Mouse (Mus musculus): Measurements from ENCODE around the gene Egr4. TPM values are rescaled to one million over a fixed set of nuclear protein-coding genes. Genes with fewer than 3 reads are reported as not detected.

Egr4 gene
- polyA plus RNA-seq, 1 experiment from 2014 or later, result not detected

DNA sequence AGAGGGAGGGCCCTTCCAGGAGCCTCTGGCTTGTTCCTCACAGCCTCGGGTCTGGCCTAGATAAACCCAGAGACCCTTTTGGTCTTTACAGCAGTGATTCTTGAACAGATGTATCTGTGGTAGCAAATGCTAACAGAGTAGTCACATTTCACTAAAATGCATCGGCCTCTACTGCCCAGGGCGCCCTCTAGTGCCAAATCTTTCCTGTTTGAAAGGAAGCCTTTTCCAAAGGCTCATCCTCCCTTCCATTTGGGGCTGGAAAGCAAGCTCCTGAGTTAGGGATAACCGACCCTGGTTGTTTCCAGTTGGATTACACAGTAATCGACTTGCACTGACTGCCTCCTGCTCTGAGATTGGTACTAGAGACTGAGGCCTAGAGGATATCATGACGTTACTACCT is 2.9 kb downstream of the Egr4 start:
- WGBS, result 1% methylated on average over 6 of the region's 6 CpGs
- Histone ChIP-seq H3K36me3 (no peaks in the 10 kb centered on the region), H3K4me1 (replicated peaks) (peaks cover 27% of the 10 kb centered on the region), H3K27ac (no peak overlapping the region), H3K9me3 (no peaks in the 10 kb centered on the region), H3K4me3 (no peak overlapping the region), H3K27me3 (ENCODE audit: insufficient read depth, poor library complexity, severe bottlenecking) (peaks cover 84% of the 10 kb centered on the region)
- peak; percentile 62 for DNase-seq (ENCODE audit: low spot score)

DNA sequence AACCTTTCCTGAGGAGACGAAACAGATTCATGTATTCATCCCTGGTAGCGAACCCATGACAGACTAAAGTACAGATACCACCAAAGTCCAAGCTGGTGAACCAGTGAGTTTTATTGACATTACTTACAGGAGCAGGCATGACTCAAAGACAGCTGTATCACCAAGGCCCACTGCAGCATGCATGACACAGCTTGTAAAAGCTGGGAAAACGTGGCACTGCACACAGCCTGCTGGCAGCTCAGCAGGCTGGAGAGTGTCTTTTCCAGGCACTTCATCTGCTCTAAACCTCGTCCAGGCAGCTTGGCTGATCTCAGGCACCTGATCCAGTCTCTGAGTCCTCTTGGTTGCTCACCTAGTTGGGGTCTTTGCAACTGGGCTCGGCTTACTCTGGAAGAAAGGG is 4.8 kb downstream of the Egr4 start:
- Histone ChIP-seq H3K4me1 (replicated peaks) (peaks cover 27% of the 10 kb centered on the region), H3K27ac (no peak overlapping the region), H3K27me3 (ENCODE audit: insufficient read depth, poor library complexity, severe bottlenecking) (peaks cover 84% of the 10 kb centered on the region), H3K9me3 (no peaks in the 10 kb centered on the region), H3K4me3 (no peak overlapping the region), H3K36me3 (no peaks in the 10 kb centered on the region)
- WGBS, result 50% methylated on average over 5 of the region's 5 CpGs
- DNase-seq (ENCODE audit: low spot score), result no peak

DNA sequence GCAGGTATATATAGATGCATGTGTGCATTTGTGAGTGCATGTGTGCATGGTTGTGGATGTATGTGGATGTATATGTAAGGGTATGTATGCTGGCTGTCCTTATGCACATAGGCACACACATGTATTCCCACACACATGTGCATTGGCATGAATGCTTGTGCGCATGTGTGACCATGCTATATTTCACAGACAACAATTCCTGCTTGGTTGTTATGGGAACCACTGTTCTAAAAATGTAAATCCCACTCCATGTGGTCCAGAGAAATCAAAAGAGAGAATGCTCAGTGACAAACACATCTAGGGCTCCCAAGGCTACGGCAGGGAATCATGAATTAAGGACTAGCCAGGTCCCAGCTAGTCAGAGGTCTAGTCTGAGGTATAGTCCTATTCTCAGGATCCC is 8.5 kb downstream of the Egr4 start:
- no peak for DNase-seq (ENCODE audit: low spot score)
- H3K9me3 ChIP-seq, result no peaks in the 10 kb centered on the region
- H3K4me3 ChIP-seq, result no peak overlapping the region
- no peak overlapping the region for H3K27ac ChIP-seq
- no peaks in the 10 kb centered on the region for H3K36me3 ChIP-seq
- H3K27me3 ChIP-seq (ENCODE audit: insufficient read depth, poor library complexity, severe bottlenecking), result peaks cover 73% of the 10 kb centered on the region
- peaks cover 25% of the 10 kb centered on the region for H3K4me1 ChIP-seq (replicated peaks)
- 62% methylated on average over 2 of the region's 2 CpGs for WGBS

DNA sequence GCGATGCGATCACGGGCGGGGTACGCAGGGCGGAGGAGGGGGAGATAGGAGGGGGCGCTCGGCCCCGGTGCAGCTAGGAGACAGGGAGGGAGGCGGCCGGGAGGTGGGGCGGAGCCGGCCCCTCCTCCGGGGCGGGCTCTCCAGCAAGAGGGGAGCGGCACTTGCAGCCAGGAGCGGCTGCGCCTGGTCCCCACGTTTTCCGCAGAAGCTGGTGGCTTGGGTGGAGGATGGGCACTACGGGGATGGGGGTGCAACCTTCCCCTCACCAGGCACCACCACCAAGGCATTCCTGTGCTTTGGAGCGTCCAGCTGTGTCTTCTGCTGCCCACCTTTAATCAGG is 10.5 kb downstream of the Egr4 start, which contains the start of gene Fbxo41:
Gene Fbxo41, minus strand, starts transcription at position 84 of the 340 bp plus-strand sequence.
- peak within 1 kb of the TSS; percentile 90 for H3K27ac ChIP-seq
- H3K9me3 ChIP-seq, result no peaks in the 10 kb centered on the region
- H3K4me1 ChIP-seq (replicated peaks), result peaks cover 25% of the 10 kb centered on the region
- peaks cover 53% of the 10 kb centered on the region for H3K27me3 ChIP-seq (ENCODE audit: insufficient read depth, poor library complexity, severe bottlenecking)
- peak within 1 kb of the TSS; percentile 81 for H3K4me3 ChIP-seq
- 2% methylated on average over 22 of the region's 22 CpGs for WGBS
- DNase-seq (ENCODE audit: low spot score), result peak; percentile 58
- H3K36me3 ChIP-seq, result no peaks in the 10 kb centered on the region

DNA sequence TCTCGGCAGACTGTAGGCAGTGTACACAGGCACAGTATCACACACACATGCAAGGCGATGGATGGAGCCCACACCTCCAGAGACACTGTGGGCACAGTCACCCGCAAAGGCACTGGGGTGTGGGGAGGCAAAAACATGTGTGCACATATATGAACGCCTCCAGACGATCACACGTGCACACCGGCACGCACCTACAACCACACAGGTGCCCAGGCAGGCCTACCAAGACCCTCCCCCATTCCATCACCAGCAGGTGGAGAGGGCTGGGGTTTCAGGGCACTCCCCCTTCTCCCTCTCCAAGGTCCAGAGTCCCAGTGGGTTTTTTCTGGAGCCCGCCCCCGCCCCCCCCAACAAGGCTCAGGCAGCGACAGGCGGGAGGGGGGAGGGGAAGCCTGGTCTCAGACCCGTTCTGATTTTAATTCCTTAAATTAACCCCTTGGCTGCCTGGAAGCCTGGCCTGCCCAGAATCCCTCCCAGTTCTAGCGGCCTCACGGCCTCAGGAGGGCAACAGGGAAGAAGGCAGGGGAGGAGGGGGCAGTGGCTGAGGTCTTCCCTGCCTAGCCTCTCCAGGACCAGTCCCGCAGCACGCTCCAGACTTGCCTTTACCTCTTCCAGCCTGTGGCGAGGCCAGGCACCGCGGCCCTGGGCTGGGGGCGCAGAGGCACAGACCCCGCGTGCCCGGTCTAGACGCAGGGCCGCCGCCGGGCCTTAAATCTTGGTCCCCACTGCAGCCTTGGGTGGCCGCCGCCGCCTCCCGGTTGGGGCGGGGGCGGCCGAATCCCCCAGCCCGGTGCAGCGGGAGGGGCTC is 11.1 kb downstream of the Egr4 start:
- H3K36me3 ChIP-seq, result no peaks in the 10 kb centered on the region
- no peaks in the 10 kb centered on the region for H3K9me3 ChIP-seq
- peaks cover 25% of the 10 kb centered on the region for H3K4me1 ChIP-seq (replicated peaks)
- H3K27ac ChIP-seq, result peak overlapping the region; percentile 90
- under 1% methylated on average over 37 of the region's 37 CpGs for WGBS
- DNase-seq (ENCODE audit: low spot score), result peak; percentile 58
- peaks cover 53% of the 10 kb centered on the region for H3K27me3 ChIP-seq (ENCODE audit: insufficient read depth, poor library complexity, severe bottlenecking)
- H3K4me3 ChIP-seq, result peak overlapping the region; percentile 81

DNA sequence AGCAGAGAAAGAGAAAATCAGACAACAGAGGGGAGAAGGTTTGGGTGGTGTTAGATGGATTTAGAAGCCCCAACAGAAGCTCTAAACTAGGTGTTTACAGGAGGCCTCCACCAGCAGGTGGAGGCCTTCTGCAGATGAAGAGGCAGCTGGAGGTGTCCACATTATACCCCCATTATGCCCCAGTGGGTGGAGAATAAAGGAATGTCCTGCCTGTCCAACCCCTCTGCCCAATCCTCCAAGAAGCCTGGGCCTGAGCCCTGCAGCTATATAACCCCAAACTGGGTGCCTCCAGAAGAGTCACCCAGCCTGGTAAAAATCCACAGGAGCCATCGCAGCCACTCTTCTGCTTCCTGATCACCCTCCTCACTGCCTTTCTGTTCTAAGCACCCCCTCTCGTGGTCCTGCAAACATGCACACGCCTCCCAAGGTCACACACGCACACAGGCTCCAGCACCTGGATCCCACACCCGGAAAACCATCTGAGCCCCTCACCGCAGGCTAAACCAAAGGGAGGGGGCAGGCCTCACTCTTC is 11.8 kb downstream of the Egr4 start:
- peaks cover 47% of the 10 kb centered on the region for H3K27me3 ChIP-seq (ENCODE audit: insufficient read depth, poor library complexity, severe bottlenecking)
- no peaks in the 10 kb centered on the region for H3K9me3 ChIP-seq
- no peaks in the 10 kb centered on the region for H3K36me3 ChIP-seq
- WGBS, result 15% methylated on average over 6 of the region's 6 CpGs
- H3K4me1 ChIP-seq (replicated peaks), result peaks cover 25% of the 10 kb centered on the region
- H3K4me3 ChIP-seq, result peak overlapping the region; percentile 81
- H3K27ac ChIP-seq, result peak overlapping the region; percentile 90; the same call in 1 of the 2 replicates
- no peak for DNase-seq (ENCODE audit: low spot score)

DNA sequence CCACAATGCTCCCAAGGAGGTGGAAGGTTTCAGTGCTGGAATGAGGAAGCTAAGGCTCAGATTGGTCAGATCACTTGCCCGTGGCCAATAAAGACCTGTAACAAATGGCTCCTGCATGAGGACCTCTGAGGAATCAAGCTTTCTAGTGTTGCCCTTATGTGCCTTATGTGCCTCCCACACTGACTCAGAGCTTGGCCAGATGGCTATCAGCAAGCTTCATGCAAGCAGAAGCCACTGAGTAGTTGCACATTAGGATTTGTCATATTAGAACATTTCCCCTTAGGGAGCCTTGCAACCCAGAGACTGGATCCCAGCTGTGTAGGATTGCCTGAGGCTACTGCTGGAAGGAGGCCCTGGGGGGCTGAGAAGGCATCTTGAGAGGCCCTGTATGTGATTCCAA is 13.0 kb downstream of the Egr4 start:
- H3K4me3 ChIP-seq, result no peak overlapping the region
- no peak for DNase-seq (ENCODE audit: low spot score)
- H3K4me1 ChIP-seq (replicated peaks), result peaks cover 25% of the 10 kb centered on the region
- H3K36me3 ChIP-seq, result no peaks in the 10 kb centered on the region
- H3K27ac ChIP-seq, result no peak overlapping the region
- 76% methylated on average over 1 of the region's 1 CpGs for WGBS
- no peaks in the 10 kb centered on the region for H3K9me3 ChIP-seq
- peaks cover 44% of the 10 kb centered on the region for H3K27me3 ChIP-seq (ENCODE audit: insufficient read depth, poor library complexity, severe bottlenecking)

DNA sequence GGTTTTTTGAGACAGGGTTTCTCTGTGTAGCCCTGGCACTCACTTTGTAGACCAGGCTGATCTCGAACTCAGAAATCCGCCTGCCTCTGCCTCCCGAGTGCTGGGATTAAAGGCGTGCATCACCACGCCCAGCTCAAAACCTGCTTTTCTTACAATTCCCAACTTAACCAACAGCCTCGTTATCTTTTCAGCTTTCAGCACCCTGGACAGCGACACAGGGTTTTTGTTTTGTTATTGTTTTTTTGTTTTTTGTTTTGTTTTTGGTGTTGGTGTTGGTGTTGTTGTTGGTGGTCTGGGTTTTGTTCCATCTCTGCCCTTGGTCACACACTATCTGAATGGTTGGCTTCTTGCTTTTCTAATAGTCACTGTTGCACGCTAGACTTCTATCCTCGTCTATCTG is 15.2 kb downstream of the Egr4 start:
- WGBS, result 69% methylated on average over 9 of the region's 9 CpGs
- H3K36me3 ChIP-seq, result no peaks in the 10 kb centered on the region
- no peak for DNase-seq (ENCODE audit: low spot score)
- no peak overlapping the region for H3K4me3 ChIP-seq
- no peaks in the 10 kb centered on the region for H3K9me3 ChIP-seq
- H3K27ac ChIP-seq, result no peak overlapping the region
- H3K4me1 ChIP-seq (replicated peaks), result peaks cover 19% of the 10 kb centered on the region
- peaks cover 22% of the 10 kb centered on the region for H3K27me3 ChIP-seq (ENCODE audit: insufficient read depth, poor library complexity, severe bottlenecking)

DNA sequence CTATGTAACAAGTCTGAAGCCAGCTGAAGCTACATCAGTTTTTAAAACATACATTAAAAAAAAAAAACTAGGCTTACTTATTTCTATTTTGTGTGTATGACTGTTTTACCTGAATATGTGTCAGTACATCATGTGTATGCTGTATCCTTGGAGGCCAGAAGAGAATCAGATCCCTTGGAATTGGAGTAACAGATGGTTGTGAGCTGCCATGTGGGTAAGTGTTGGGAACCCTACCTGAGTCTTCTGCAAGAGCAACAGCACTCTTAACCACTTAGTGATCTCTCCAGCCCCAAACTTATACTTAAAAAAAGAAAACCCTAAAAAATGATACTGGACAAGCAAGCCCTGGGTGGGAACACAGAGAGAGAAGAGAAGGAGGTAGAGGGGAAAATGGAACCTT is 16.4 kb downstream of the Egr4 start:
- Histone ChIP-seq H3K9me3 (no peaks in the 10 kb centered on the region), H3K36me3 (no peaks in the 10 kb centered on the region), H3K4me3 (no peak overlapping the region), H3K27me3 (ENCODE audit: insufficient read depth, poor library complexity, severe bottlenecking) (peaks cover 10% of the 10 kb centered on the region; the same call in 1 of the 2 replicates), H3K4me1 (replicated peaks) (peaks cover 8% of the 10 kb centered on the region), H3K27ac (no peak overlapping the region)
- no peak for DNase-seq (ENCODE audit: low spot score)

DNA sequence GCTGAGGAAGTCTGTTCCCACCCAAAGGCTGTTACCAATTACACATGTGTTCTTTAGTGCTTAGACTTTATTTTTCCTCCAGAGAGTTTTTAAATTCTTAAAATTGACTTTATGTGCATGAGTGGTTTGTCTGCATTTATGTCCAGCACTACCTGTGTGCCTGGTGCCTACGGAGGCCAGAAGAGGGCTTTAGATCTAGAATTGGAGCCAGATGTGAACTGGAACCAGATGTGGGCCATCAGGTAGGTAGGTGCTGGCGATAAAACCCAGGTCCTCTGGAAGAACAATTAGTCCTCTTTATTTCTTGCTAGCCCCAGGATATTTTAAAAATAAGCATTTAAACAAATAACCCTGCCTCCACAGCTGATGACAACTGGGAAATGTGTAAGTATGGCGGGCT is 21.8 kb downstream of the Egr4 start:
- Histone ChIP-seq H3K9me3 (no peaks in the 10 kb centered on the region), H3K4me3 (no peak overlapping the region), H3K36me3 (no peaks in the 10 kb centered on the region), H3K27ac (no peak overlapping the region), H3K4me1 (replicated peaks) (peaks cover 24% of the 10 kb centered on the region), H3K27me3 (ENCODE audit: insufficient read depth, poor library complexity, severe bottlenecking) (peaks cover 12% of the 10 kb centered on the region)
- WGBS, result 87% methylated on average over 3 of the region's 3 CpGs
- no peak for DNase-seq (ENCODE audit: low spot score)

DNA sequence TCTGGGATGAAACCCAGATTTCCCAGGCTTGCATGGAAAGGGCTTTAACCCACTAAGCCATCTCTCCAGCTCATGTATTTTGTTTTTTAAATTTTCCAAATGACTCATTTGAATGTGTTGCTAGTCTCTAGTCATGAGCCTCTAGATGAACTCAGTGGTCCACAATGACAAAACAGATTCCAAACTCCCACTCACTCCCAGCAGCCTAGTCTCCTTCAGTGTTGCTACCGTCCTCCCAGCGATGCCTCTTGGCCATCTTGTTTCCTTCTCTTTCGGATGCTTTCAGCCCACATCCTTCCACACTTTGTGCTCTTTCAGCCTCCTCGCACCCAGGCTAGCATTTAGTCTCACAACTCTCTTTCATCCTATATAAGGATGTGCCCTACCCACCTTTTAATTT is 23.1 kb downstream of the Egr4 start:
- Histone ChIP-seq H3K4me3 (no peak overlapping the region), H3K4me1 (replicated peaks) (peaks cover 24% of the 10 kb centered on the region), H3K27me3 (ENCODE audit: insufficient read depth, poor library complexity, severe bottlenecking) (peaks cover 25% of the 10 kb centered on the region), H3K27ac (no peak overlapping the region), H3K9me3 (no peaks in the 10 kb centered on the region), H3K36me3 (no peaks in the 10 kb centered on the region)
- WGBS, result 80% methylated on average over 4 of the region's 4 CpGs
- DNase-seq (ENCODE audit: low spot score), result no peak

DNA sequence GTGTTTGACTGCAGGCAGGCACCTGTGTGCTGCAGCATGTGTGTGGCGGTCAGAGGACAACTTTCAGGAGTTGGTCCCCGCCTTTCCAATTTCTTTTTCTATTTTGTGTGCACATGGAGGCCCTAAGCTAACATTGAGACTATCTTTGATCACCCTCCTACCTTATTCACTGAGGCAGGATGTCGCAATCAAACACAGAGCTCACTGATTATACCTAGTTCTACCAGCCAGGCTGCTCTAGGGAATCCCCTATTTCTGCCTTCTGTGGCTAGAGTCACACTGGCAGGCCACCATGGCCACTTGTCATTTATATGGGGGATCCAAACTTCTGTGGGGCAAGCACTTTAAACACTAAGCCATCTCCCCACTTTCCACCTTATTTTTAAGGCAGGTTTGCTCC is 23.7 kb downstream of the Egr4 start:
- H3K27ac ChIP-seq, result peak overlapping the region; percentile 14; the same call in 1 of the 2 replicates
- no peaks in the 10 kb centered on the region for H3K9me3 ChIP-seq
- DNase-seq (ENCODE audit: low spot score), result no peak
- H3K27me3 ChIP-seq (ENCODE audit: insufficient read depth, poor library complexity, severe bottlenecking), result peaks cover 31% of the 10 kb centered on the region
- 79% methylated on average over 3 of the region's 3 CpGs for WGBS
- no peaks in the 10 kb centered on the region for H3K36me3 ChIP-seq
- H3K4me3 ChIP-seq, result no peak overlapping the region
- peaks cover 26% of the 10 kb centered on the region for H3K4me1 ChIP-seq (replicated peaks)

DNA sequence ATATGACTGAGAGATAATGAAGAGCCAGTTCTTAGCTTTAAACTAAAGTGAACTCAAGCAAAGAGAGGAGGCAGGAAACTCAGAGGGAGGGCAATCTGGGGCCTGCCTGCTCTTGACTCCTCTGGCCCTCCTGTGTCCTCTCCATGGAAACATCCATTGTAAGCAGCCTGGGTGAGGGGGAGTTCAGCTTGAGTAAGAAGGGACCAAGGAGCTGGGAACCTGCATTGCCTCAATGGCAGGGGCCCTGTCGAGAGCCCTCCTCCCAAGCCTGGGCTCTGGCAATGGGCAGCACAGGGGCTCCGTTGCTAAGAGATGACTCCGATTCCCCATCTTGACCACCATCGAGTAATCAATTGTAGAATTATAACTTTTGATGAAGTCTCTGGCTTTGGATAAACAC is 24.9 kb downstream of the Egr4 start:
- no peaks in the 10 kb centered on the region for H3K9me3 ChIP-seq
- DNase-seq (ENCODE audit: low spot score), result peak; percentile 45
- H3K27me3 ChIP-seq (ENCODE audit: insufficient read depth, poor library complexity, severe bottlenecking), result peaks cover 43% of the 10 kb centered on the region
- 33% methylated on average over 4 of the region's 4 CpGs for WGBS
- peak overlapping the region; percentile 14 for H3K27ac ChIP-seq
- no peaks in the 10 kb centered on the region for H3K36me3 ChIP-seq
- peaks cover 37% of the 10 kb centered on the region for H3K4me1 ChIP-seq (replicated peaks)
- H3K4me3 ChIP-seq, result no peak overlapping the region

Measured in hindbrain, embryonic 10.5 days (tissue).